Mouse (Mus musculus): Measurements from ENCODE around the gene Ttc5.
"Not testable (repeated sequence)": the region's sequence is repeated elsewhere in the genome, so short reads cannot be mapped to it uniquely, and the experiment has no call there.

Gene Ttc5

GRCm38 (mm10) chr14:50785251-50785637 lies at the start of gene Ttc5:
Ttc5 (minus strand) TSS chr14:50785519.
- DNase-seq (ENCODE audit: low read depth, low spot score), result peak; percentile 79

- DNase-seq (ENCODE audit: low read depth, low spot score), result no peak
Observed at GRCm38 (mm10) chr14:50834435-50834834, 49.1 kb upstream of the Ttc5 start.

- DNase-seq (ENCODE audit: low read depth, low spot score), result no peak
Observed at GRCm38 (mm10) chr14:50833964-50834363, 48.6 kb upstream of the Ttc5 start.

GRCm38 (mm10) chr14:50829878-50830277 lies 44.6 kb upstream of the Ttc5 start:
- DNase-seq (ENCODE audit: low read depth, low spot score), result no peak

- DNase-seq (ENCODE audit: low read depth, low spot score), result no peak
Observed at GRCm38 (mm10) chr14:50826579-50826978, 41.3 kb upstream of the Ttc5 start.

GRCm38 (mm10) chr14:50824219-50824618 lies 38.9 kb upstream of the Ttc5 start:
- no peak for DNase-seq (ENCODE audit: low read depth, low spot score)

GRCm38 (mm10) chr14:50823240-50823639 lies 37.9 kb upstream of the Ttc5 start:
- no peak for DNase-seq (ENCODE audit: low read depth, low spot score)

- no peak for DNase-seq (ENCODE audit: low read depth, low spot score)
Observed at GRCm38 (mm10) chr14:50813060-50813459, 27.7 kb upstream of the Ttc5 start.

GRCm38 (mm10) chr14:50807487-50808072 lies 22.3 kb upstream of the Ttc5 start, which contains the start of the genes Ccnb1ip1 and Parp2:
Ccnb1ip1 (minus strand) TSS chr14:50807732.
Parp2 (plus strand) TSS chr14:50807841.
- peak; percentile 96 for DNase-seq (ENCODE audit: low read depth, low spot score)

- not testable (repeated sequence) for DNase-seq (ENCODE audit: low read depth, low spot score)
Observed at GRCm38 (mm10) chr14:50806469-50806868, 21.1 kb upstream of the Ttc5 start.

GRCm38 (mm10) chr14:50804683-50805082 lies 19.4 kb upstream of the Ttc5 start:
- DNase-seq (ENCODE audit: low read depth, low spot score), result no peak

GRCm38 (mm10) chr14:50802843-50803562 lies 17.7 kb upstream of the Ttc5 start:
- no peak for DNase-seq (ENCODE audit: low read depth, low spot score)

GRCm38 (mm10) chr14:50802441-50802840 lies 17.1 kb upstream of the Ttc5 start:
- no peak for DNase-seq (ENCODE audit: low read depth, low spot score)

- no peak for DNase-seq (ENCODE audit: low read depth, low spot score)
Observed at GRCm38 (mm10) chr14:50799502-50800259, 14.4 kb upstream of the Ttc5 start.

- DNase-seq (ENCODE audit: low read depth, low spot score), result no peak
Observed at GRCm38 (mm10) chr14:50798512-50798911, 13.2 kb upstream of the Ttc5 start.

- DNase-seq (ENCODE audit: low read depth, low spot score), result no peak
Observed at GRCm38 (mm10) chr14:50796464-50796863, 11.1 kb upstream of the Ttc5 start.

- no peak for DNase-seq (ENCODE audit: low read depth, low spot score)
Observed at GRCm38 (mm10) chr14:50795965-50796364, 10.6 kb upstream of the Ttc5 start.

- no peak for DNase-seq (ENCODE audit: low read depth, low spot score)
Observed at GRCm38 (mm10) chr14:50795261-50795935, 10.1 kb upstream of the Ttc5 start.

- DNase-seq (ENCODE audit: low read depth, low spot score), result no peak
Observed at GRCm38 (mm10) chr14:50788157-50788556, 2.8 kb upstream of the Ttc5 start.

GRCm38 (mm10) chr14:50784391-50785250 lies 698 bp downstream of the Ttc5 start:
- no peak for DNase-seq (ENCODE audit: low read depth, low spot score)

- no peak for DNase-seq (ENCODE audit: low read depth, low spot score)
Observed at GRCm38 (mm10) chr14:50782166-50782565, 3.2 kb downstream of the Ttc5 start.

All from WW6 (cell line).